Mouse (Mus musculus): ENCODE data around the gene Myh10.

- TF ChIP-seq GATA1 (IDR thresholded peaks at IDR 0.05; ENCODE audit: borderline replicate concordance, low read length) (no peak), FLI1 (IDR thresholded peaks at IDR 0.05; ENCODE audit: low read length) (no peak)
Observed at GRCm38 (mm10) chr11:68852932-68853409, 161.6 kb downstream of the Myh10 start.
